Mouse (Mus musculus) forebrain, embryonic 12.5 days (tissue): Measurements from ENCODE around the gene Ccdc186. TPM values are rescaled to one million over a fixed set of nuclear protein-coding genes. Genes with fewer than 3 reads are reported as not detected.
"Not testable (repeated sequence)": the region's sequence is repeated elsewhere in the genome, so short reads cannot be mapped to it uniquely, and the experiment has no call there.

Experiments used
- ATAC-seq: fragments of 200-750 bp; cut with Nextera tagmentation; 2 replicates; pipeline ENCODE4 v1.8.0; 2017; ENCODE audit warnings: moderate TSS enrichment; ENCODE audit not compliant: low FRiP score
- H3K27ac ChIP-seq: fragments of 300-500 bp; sonication (generic); 2 replicates; pipeline ENCODE4 v1.5.1; 2016; ENCODE audit warnings: mild to moderate bottlenecking
- H3K27me3 ChIP-seq: fragments of 300-500 bp; sonication (generic); 2 replicates; pipeline ENCODE4 v1.6.1; 2016; ENCODE audit warnings: mild to moderate bottlenecking
- H3K36me3 ChIP-seq: fragments of 300-500 bp; sonication (generic); replicated peaks from 2 replicates; pipeline ENCODE4 v1.6.1; 2016; ENCODE audit warnings: mild to moderate bottlenecking
- H3K4me1 ChIP-seq: fragments of 300-500 bp; sonication (generic); 2 replicates; pipeline ENCODE4 v1.6.1; 2016
- H3K4me2 ChIP-seq: fragments of 300-500 bp; sonication (generic); 2 replicates; pipeline ENCODE4 v1.6.1; 2016; ENCODE audit warnings: mild to moderate bottlenecking, moderate library complexity
- H3K4me3 ChIP-seq: fragments of 300-500 bp; sonication (generic); replicated peaks from 2 replicates; pipeline ENCODE4 v1.5.1; 2016; ENCODE audit warnings: mild to moderate bottlenecking
- H3K9ac ChIP-seq: fragments of 300-500 bp; sonication (generic); 2 replicates; pipeline ENCODE4 v1.6.1; 2016; ENCODE audit warnings: mild to moderate bottlenecking
- H3K9me3 ChIP-seq: fragments of 300-500 bp; sonication (generic); 2 replicates; pipeline ENCODE4 v1.6.1; 2016
- WGBS: fragments of 180-500 bp; shearing (Covaris S2); methylation state at CpG from one replicate; pipeline ENCODE4 v1.1.7; 2016; 5-methylcytosine and 5-hydroxymethylcytosine counted together
- polyA plus RNA-seq: library from polyadenylated mRNA; unstranded; fragments of >200 nt; fragmentation: Nextera tagmentation; extraction: Ambion mirVana; gene quantifications from 2 replicates; pipeline ENCODE4 v1.2.1, GENCODE M21; 2016

Gene Ccdc186
- polyA plus RNA-seq, 1 experiment from 2014 or later, result 25.8 TPM

DNA sequence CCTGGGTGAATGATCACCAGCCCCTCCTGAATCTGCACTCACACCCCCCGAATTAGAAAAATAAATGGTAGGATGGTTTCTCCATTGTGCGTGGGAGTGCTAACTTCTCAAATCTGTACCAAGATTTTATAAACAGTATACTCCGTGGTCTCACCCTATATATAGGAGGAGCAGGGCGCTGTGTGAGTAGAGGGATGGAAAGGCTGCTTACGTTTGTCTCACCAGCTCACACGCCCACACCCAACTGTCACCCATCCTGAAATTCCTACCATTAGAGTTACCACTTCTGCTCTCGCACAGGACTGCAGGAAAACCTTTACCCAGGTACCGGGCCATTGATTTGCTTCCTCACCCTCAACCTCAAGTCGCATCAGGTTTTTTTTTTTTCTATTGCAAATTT lies 53.0 kb downstream of the Ccdc186 start:
- 93% methylated on average over 9 of the region's 9 CpGs for WGBS
- ATAC-seq, result no peak
- H3K36me3 ChIP-seq, result no peaks in the 10 kb centered on the region

DNA sequence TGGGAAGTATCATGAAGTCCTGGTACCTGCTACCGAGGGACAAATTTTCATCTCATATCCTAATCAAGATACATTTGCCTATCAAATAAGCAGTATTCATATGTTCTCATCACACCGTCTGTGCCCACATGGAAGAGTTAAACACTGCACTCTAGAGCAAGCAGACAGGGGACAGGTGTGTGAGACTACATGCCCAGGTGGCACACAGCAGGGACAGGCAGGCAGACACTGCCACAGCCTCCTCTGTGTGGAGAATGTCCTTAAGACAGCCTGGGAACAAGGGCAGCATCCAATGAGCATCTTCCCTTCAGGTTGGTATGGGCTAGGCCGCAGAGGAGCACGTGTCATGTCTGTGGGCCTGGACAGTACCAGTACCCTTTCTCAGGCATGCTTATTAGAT lies 59.3 kb downstream of the Ccdc186 start:
- WGBS, result 94% methylated on average over 4 of the region's 4 CpGs
- no peaks in the 10 kb centered on the region for H3K9me3 ChIP-seq
- no peak overlapping the region for H3K4me3 ChIP-seq
- no peak overlapping the region for H3K9ac ChIP-seq
- no peak overlapping the region for H3K27ac ChIP-seq
- no peaks in the 10 kb centered on the region for H3K27me3 ChIP-seq
- H3K4me2 ChIP-seq, result no peak overlapping the region
- no peaks in the 10 kb centered on the region for H3K4me1 ChIP-seq
- ATAC-seq, result no peak
- H3K36me3 ChIP-seq, result no peaks in the 10 kb centered on the region

More for the DNA sequence above, 53.0 kb downstream of the Ccdc186 start:
- no peaks in the 10 kb centered on the region for H3K9me3 ChIP-seq
- H3K9ac ChIP-seq, result no peak overlapping the region
- peaks cover 17% of the 10 kb centered on the region; the same call in 1 of the 2 replicates for H3K27me3 ChIP-seq
- H3K4me3 ChIP-seq, result no peak overlapping the region
- H3K27ac ChIP-seq, result no peak overlapping the region
- H3K4me2 ChIP-seq, result no peak overlapping the region
- peaks cover 12% of the 10 kb centered on the region for H3K4me1 ChIP-seq

DNA sequence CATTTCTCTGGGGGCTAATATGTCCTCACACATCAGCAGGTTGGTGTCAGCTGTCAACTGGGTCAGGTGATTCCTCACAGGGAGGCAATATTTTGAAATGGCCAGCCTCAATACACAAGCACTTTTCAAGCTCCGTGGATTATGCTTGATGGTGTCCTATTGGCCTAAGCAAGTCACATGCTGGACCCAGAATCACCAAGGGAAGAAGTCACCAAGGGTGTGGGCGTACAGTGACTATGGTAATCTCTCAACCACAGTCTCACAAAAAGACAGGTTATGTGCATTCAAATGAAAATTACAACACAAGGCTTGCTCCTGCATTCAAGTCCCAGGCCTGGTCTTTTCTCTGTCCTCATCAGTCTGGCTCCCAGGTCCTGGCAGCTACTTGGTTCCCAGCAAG lies 60.3 kb downstream of the Ccdc186 start:
- H3K9ac ChIP-seq, result no peak overlapping the region
- no peak for ATAC-seq
- H3K27me3 ChIP-seq, result no peaks in the 10 kb centered on the region
- no peaks in the 10 kb centered on the region for H3K36me3 ChIP-seq
- H3K4me2 ChIP-seq, result no peak overlapping the region
- WGBS, result 87% methylated on average over 2 of the region's 2 CpGs
- H3K4me1 ChIP-seq, result no peaks in the 10 kb centered on the region
- no peak overlapping the region for H3K27ac ChIP-seq
- H3K4me3 ChIP-seq, result no peak overlapping the region
- H3K9me3 ChIP-seq, result no peaks in the 10 kb centered on the region

DNA sequence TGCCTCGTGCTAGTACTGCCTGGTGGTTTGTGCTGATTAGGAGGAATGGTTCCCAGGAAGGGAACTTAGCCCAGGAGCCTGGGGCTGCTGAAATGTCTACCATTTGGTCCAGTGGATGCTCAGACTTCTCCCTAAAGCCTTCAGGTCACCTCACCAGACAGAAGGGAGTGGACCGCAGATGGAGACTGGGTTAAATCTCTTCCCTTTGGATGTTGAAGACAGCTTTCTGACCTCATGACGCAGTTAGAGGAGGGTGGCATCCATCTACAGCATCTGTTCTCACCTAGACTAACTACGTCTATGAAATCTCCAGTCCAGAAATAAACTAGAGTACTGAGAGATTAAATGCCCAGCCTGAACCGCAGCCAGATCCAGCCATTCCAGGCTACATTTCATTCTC lies 60.9 kb downstream of the Ccdc186 start:
- H3K9me3 ChIP-seq, result no peaks in the 10 kb centered on the region
- H3K4me2 ChIP-seq, result no peak overlapping the region
- no peak for ATAC-seq
- 93% methylated on average over 5 of the region's 5 CpGs for WGBS
- no peaks in the 10 kb centered on the region for H3K36me3 ChIP-seq
- H3K27ac ChIP-seq, result no peak overlapping the region
- H3K4me3 ChIP-seq, result no peak overlapping the region
- H3K27me3 ChIP-seq, result no peaks in the 10 kb centered on the region
- H3K9ac ChIP-seq, result no peak overlapping the region
- H3K4me1 ChIP-seq, result no peaks in the 10 kb centered on the region

DNA sequence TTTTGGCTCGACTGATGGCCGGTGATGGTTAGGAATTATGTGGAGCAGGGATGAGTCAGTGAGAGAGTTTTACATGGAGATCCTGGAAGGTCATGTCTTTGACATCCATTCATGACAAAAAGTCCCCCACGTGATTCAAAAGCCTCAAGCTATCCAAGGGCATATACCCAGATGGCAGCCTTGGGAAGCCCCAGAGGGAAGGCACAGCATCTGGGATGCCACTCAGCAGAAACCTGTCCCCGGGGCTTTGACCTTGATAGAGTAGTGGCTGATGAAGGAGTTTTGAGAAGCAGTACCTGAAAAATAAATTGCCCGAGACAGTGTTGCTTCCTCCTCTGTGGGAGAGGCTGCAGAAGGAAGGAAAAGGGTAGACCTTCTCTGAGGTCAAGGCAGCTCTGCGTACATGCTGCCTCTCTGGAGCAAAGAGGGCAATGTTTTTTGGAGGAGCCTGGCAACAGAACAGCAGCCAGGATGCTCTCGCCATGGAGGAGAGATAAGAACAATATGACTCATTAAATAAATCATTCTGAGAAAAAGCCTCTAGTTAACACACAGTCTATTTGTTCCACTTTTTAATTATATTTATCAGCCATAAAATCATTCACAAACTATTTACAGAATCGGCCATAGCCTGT lies 61.6 kb downstream of the Ccdc186 start:
- H3K27ac ChIP-seq, result no peak overlapping the region
- H3K4me3 ChIP-seq, result no peak overlapping the region
- no peaks in the 10 kb centered on the region for H3K4me1 ChIP-seq
- ATAC-seq, result no peak
- H3K36me3 ChIP-seq, result no peaks in the 10 kb centered on the region
- no peaks in the 10 kb centered on the region for H3K9me3 ChIP-seq
- no peak overlapping the region for H3K9ac ChIP-seq
- H3K27me3 ChIP-seq, result no peaks in the 10 kb centered on the region
- H3K4me2 ChIP-seq, result no peak overlapping the region
- 90% methylated on average over 8 of the region's 8 CpGs for WGBS

DNA sequence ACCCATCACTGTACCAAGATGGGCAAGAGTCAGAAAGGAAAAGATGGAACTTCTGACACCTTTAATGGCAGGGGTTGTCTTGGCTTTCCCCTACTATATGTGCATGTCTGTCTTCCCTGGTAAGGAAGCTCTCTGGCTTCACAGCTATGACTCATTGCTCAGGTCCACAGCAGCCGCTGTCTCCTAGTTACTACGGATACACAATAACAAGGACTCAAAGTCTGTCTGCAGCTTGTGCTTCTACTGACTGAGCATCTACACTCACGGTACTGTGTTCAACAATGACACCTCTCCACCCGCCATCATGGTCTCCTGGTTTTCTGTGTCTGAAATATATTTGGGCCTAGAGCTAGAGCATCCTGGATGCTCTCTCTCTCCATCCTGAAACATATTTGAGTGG lies 62.2 kb downstream of the Ccdc186 start:
- Histone ChIP-seq H3K4me1 (no peaks in the 10 kb centered on the region), H3K9ac (no peak overlapping the region), H3K4me3 (no peak overlapping the region), H3K27ac (no peak overlapping the region), H3K9me3 (no peaks in the 10 kb centered on the region), H3K4me2 (no peak overlapping the region), H3K27me3 (no peaks in the 10 kb centered on the region), H3K36me3 (no peaks in the 10 kb centered on the region)
- no peak for ATAC-seq
- 91% methylated on average over 4 of the region's 4 CpGs for WGBS

DNA sequence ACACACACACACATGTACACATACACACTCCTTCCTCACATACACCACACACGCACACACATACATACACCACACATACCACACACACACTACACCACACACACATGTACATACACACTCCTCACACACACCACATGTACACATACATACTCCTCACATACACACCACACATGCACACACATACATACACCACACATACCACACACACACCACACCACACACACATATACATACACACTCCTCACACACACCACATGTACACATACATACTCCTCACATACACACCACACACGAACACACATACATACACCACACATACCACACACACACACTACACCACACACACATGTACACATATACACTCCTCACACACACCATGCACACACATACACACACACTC lies 63.7 kb downstream of the Ccdc186 start:
- no peaks in the 10 kb centered on the region for H3K9me3 ChIP-seq
- no peak overlapping the region for H3K4me3 ChIP-seq
- no peak for ATAC-seq
- no peaks in the 10 kb centered on the region for H3K4me1 ChIP-seq
- no peak overlapping the region for H3K27ac ChIP-seq
- 92% methylated on average over 2 of the region's 2 CpGs for WGBS
- no peaks in the 10 kb centered on the region for H3K27me3 ChIP-seq
- H3K9ac ChIP-seq, result no peak overlapping the region
- no peak overlapping the region for H3K4me2 ChIP-seq
- no peaks in the 10 kb centered on the region for H3K36me3 ChIP-seq

DNA sequence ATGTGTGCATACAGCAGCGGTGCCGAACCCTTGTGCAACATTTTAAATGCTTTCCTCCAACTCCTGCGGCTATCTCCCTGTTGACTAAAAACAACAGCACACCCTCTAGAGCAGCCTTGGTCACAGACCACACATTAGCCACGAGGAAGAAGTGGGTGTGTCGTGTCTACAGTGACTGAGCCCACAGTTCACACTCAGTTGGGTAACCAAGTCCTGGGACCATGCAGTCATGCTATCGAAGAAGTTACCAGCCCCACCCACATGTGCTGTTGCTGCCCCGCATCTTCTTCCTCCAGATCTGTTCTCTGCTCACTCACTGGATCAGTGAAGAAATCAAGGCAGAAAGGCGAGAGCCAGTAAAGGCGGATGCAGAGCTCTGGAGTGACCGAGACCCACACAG lies 65.6 kb downstream of the Ccdc186 start:
- Histone ChIP-seq H3K27ac (no peak overlapping the region), H3K4me1 (0 out of 2 replicates have a peak, but pooled peaks cover under 1% of the 10 kb centered on the region), H3K36me3 (no peaks in the 10 kb centered on the region), H3K9me3 (no peaks in the 10 kb centered on the region), H3K4me3 (no peak overlapping the region), H3K4me2 (no peak overlapping the region), H3K9ac (no peak overlapping the region), H3K27me3 (no peaks in the 10 kb centered on the region)
- ATAC-seq, result no peak
- WGBS, result 92% methylated on average over 10 of the region's 10 CpGs

DNA sequence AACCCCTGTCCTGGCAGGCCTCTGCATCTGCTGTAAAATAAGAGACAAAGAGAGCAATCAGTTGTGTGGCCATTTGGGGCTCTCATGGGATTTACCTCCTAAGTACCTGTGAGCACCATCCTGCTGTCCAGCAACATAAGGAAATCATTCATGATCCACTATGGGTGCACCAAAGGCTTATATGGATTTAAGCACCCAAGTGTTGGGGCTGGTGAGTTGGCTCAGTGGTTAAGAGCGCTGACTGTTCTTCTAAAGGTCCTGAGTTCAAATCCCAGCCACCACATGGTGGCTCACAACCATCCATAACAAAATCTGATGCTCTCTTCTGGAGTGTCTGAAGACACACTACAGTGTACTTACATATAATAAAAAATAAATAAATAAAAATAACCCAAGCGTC lies 67.5 kb downstream of the Ccdc186 start:
- ATAC-seq, H3K4me1 ChIP-seq, H3K4me2 ChIP-seq, H3K27ac ChIP-seq, H3K9me3 ChIP-seq, H3K36me3 ChIP-seq, H3K4me3 ChIP-seq, H3K27me3 ChIP-seq, H3K9ac ChIP-seq: not testable (repeated sequence)
- 96% methylated on average over 2 of the region's 2 CpGs for WGBS

DNA sequence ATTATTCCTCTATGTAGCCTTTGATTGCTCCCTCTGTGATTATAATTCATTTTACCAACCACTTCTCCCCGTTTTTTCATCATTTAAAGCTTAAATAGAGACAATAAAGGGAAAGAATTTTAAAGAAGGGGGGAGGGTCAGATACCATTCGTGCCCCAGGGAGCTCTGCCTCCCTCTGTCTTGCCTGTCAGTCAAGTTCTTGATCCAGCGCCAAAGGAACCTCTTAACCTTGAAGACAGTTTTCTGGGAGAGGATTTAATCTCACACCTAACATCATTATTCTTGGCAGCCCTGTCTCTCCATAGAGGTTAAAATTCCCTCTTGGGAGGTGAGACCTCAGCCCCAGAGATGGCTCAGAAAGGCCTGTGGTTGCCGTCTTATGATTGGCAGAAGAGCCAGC lies 71.3 kb downstream of the Ccdc186 start:
- Histone ChIP-seq H3K36me3 (no peaks in the 10 kb centered on the region), H3K27me3 (no peaks in the 10 kb centered on the region), H3K9me3 (no peaks in the 10 kb centered on the region), H3K4me2 (no peak overlapping the region), H3K4me3 (no peak overlapping the region), H3K9ac (no peak overlapping the region), H3K4me1 (peaks cover 8% of the 10 kb centered on the region), H3K27ac (no peak overlapping the region)
- ATAC-seq, result no peak
- 28% methylated on average over 4 of the region's 4 CpGs for WGBS

DNA sequence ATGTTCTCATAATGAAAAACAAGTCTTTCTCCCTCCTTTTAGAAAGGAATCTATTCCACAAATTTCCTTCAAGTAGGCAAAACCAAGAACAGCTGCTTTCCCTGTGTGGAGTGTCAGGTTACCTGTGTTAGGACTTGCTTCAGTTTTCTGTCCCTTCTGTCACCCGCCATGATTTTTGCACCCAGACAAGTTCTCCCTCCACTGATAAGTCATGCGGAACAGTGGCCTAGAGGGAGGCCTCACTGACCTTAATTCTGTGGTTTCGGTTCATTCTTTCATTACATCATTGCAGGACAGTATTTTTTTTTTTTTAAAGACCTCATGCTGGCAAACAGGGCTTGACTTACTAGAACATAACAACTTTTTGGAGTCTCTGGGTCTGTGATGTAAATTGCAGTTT lies 72.6 kb downstream of the Ccdc186 start:
- no peak overlapping the region for H3K9ac ChIP-seq
- ATAC-seq, result no peak
- WGBS, result 47% methylated on average over 3 of the region's 3 CpGs
- no peaks in the 10 kb centered on the region for H3K36me3 ChIP-seq
- H3K27ac ChIP-seq, result no peak overlapping the region
- H3K9me3 ChIP-seq, result no peaks in the 10 kb centered on the region
- no peak overlapping the region for H3K4me3 ChIP-seq
- H3K4me2 ChIP-seq, result no peak overlapping the region
- H3K4me1 ChIP-seq, result peaks cover 11% of the 10 kb centered on the region
- no peaks in the 10 kb centered on the region for H3K27me3 ChIP-seq

DNA sequence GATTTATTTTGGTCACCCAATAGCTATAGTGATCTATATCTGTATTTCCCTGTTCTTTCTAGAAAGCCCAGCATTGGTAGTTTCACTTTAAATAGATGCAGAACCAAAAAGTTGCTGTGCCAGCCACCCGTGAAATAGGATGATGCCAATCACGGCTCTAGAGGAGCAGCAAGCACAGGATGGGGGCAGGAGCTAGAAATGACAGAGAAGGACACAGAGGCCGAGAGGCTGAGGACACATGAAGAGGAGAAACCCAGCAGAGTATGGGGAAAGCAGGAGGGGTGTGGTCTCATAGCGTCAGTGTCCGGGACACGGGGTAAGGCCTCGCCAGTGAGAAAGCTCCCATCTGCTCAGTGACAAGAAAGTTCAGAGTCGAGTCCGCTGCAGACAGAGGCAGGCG lies 74.1 kb downstream of the Ccdc186 start:
- WGBS, result 65% methylated on average over 10 of the region's 10 CpGs
- H3K36me3 ChIP-seq, result no peaks in the 10 kb centered on the region
- H3K4me2 ChIP-seq, result no peak overlapping the region
- H3K4me3 ChIP-seq, result no peak overlapping the region
- no peaks in the 10 kb centered on the region for H3K9me3 ChIP-seq
- no peak overlapping the region for H3K9ac ChIP-seq
- H3K4me1 ChIP-seq, result peaks cover 16% of the 10 kb centered on the region
- no peak overlapping the region for H3K27ac ChIP-seq
- no peaks in the 10 kb centered on the region for H3K27me3 ChIP-seq
- ATAC-seq, result no peak

DNA sequence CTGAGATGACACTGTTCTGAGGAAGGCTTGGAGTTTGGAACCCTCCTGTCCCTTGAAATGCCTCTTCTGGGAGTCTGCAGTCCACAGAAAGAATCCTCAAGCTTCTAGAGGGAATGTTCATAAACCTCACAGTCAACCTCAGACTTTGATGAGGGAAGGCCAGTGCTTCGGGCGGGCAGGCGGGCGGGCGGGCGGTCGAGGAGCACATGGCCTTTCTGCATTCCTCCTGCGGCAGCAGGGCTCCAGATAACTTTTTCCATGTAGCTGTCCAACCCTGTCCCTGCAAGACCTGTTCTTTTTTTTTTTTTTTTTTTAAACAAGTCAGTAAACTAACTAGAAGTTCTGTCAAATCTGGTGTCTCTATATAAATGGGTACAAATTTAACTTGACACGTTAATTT lies 75.4 kb downstream of the Ccdc186 start:
- Histone ChIP-seq H3K4me2 (no peak overlapping the region), H3K27ac (no peak overlapping the region), H3K27me3 (no peaks in the 10 kb centered on the region), H3K4me1 (peaks cover 16% of the 10 kb centered on the region), H3K36me3 (no peaks in the 10 kb centered on the region), H3K4me3 (no peak overlapping the region), H3K9me3 (no peaks in the 10 kb centered on the region), H3K9ac (no peak overlapping the region)
- WGBS, result 89% methylated on average over 9 of the region's 9 CpGs
- no peak for ATAC-seq
